41 mouse cellular contexts compared by ENCODE assay signal in genomic region chr7:127888821-127889220, GRCm38 (mm10). TPM values are rescaled to one million over a fixed set of nuclear protein-coding genes. Genes with fewer than 3 reads are reported as not detected.
"Had no signal": no experiment of that assay in that cellular context is flagged by ENCODE, and none has a peak within 500 bp of the region (broad histone marks: within the 10 kb centered on the region; RNA-seq: fewer than 3 reads in every experiment).

No protein-coding gene starts in this region.

- H3K27ac ChIP-seq: heart, adult 2 months; heart, embryonic 10.5 days; hindbrain, embryonic 10.5 days; hindbrain, embryonic 12.5 days; hindbrain, embryonic 14.5 days; kidney, embryonic 15.5 days; kidney, postnatal 0 days had no signal

- H3K4me3 ChIP-seq: heart, adult 2 months; heart, embryonic 10.5 days; heart, embryonic 12.5 days; hindbrain, embryonic 10.5 days; hindbrain, embryonic 12.5 days; kidney, embryonic 15.5 days; limb, embryonic 13.5 days; limb, embryonic 15.5 days had no signal

- ATAC-seq: hindbrain, embryonic 16.5 days; intestine, embryonic 16.5 days had no signal

- DNase-seq: gastrocnemius, postnatal 14 days; gastrocnemius, postnatal 36 days; heart, adult 2 months; heart, postnatal 10 days; heart, postnatal 4 days; kidney, adult 11 months; kidney, adult 2 months; kidney, adult 9 months; kidney, postnatal 14 days; kidney, postnatal 36 days; layer of hippocampus, adult 9-11 months; layer of hippocampus, postnatal 36 days; left cerebral cortex, postnatal 4 days had no signal

- H3K4me2 ChIP-seq: heart, embryonic 12.5 days; hindbrain, embryonic 12.5 days; hindbrain, embryonic 14.5 days; kidney, embryonic 15.5 days; limb, embryonic 13.5 days; limb, embryonic 15.5 days had no signal

- H3K27me3 ChIP-seq: heart, embryonic 12.5 days; hindbrain, embryonic 12.5 days; kidney, embryonic 15.5 days; limb, embryonic 13.5 days; limb, embryonic 15.5 days had no signal

- H3K9ac ChIP-seq: heart, embryonic 12.5 days; hindbrain, embryonic 12.5 days; hindbrain, embryonic 14.5 days; kidney, embryonic 15.5 days; limb, embryonic 13.5 days; limb, embryonic 15.5 days had no signal

- H3K9me3 ChIP-seq: heart, embryonic 10.5 days; heart, embryonic 12.5 days; hindbrain, embryonic 10.5 days; hindbrain, embryonic 12.5 days; kidney, embryonic 15.5 days; limb, embryonic 13.5 days; limb, embryonic 15.5 days had no signal

RNA-seq across cellular contexts. Expression of gene Gm21974, which starts 6.4 kb away (rescaled TPM):
- total RNA-seq: gastrocnemius, adult 18-20 months; gastrocnemius, adult 8-10 months; gastrocnemius, postnatal 14 days; gastrocnemius, postnatal 36 days; heart, adult 2 months; heart, postnatal 10 days; heart, postnatal 25 days; heart, postnatal 4 days; layer of hippocampus, adult 18-20 months; layer of hippocampus, adult 8-10 months; layer of hippocampus, postnatal 14 days; layer of hippocampus, postnatal 36 days; left cerebral cortex, adult 18-20 months; left cerebral cortex, adult 8-10 months; left cerebral cortex, postnatal 10 days; left cerebral cortex, postnatal 25 days; left cerebral cortex, postnatal 4 days; liver, adult 2 months had no signal
- polyA plus RNA-seq: gonadal fat pad, adult 2 months; heart, adult 2 months; heart, embryonic 10.5 days; heart, embryonic 12.5 days; heart, embryonic 14.5 days; heart, embryonic 16.5 days; hindbrain, embryonic 10.5 days; hindbrain, embryonic 12.5 days; hindbrain, embryonic 14.5 days; hindbrain, embryonic 16.5 days; intestine, embryonic 14.5 days; intestine, embryonic 16.5 days; kidney, adult 2 months; kidney, embryonic 15.5 days; kidney, postnatal 0 days; large intestine, adult 2 months; limb, embryonic 11.5 days; limb, embryonic 13.5 days; limb, embryonic 15.5 days; liver, adult 2 months had no signal
